25 mouse cellular contexts compared by ENCODE assay signal in genomic region chr2:143970841-143971240, GRCm38 (mm10). TPM values are rescaled to one million over a fixed set of nuclear protein-coding genes. Genes with fewer than 3 reads are reported as not detected.
DNase-seq lines count a peak whose midpoint lies in the region; ATAC-seq and TF ChIP-seq lines count a peak whose summit lies in the region.
"Had no signal": no experiment of that assay in that cellular context is flagged by ENCODE, and none has a peak within 500 bp of the region (broad histone marks: within the 10 kb centered on the region; RNA-seq: fewer than 3 reads in every experiment).

No protein-coding gene starts in this region.

- H3K27me3 ChIP-seq in forebrain, embryonic 11.5 days (ENCODE audit: control insufficient read depth, insufficient read depth, low read length), result no peaks in the 10 kb centered on the region
- no peaks in the 10 kb centered on the region for H3K27me3 ChIP-seq in forebrain, embryonic 15.5 days
- no peaks in the 10 kb centered on the region for H3K27me3 ChIP-seq in lung, embryonic 14.5 days (ENCODE audit: insufficient read depth, low read length)
- H3K27me3 ChIP-seq: CH12.LX; embryonic facial prominence, embryonic 12.5 days; forebrain, embryonic 12.5 days; Patski had no signal

- no peak for ATAC-seq in cerebellum, adult (ENCODE audit: insufficient number of reproducible peaks, low FRiP score, low TSS enrichment)
- ATAC-seq in forebrain, embryonic 11.5 days (replicated peaks; ENCODE audit: low FRiP score), result no peak
- ATAC-seq in forebrain, embryonic 15.5 days (replicated peaks), result no peak
- peak; percentile 26; the same call in 1 of the 2 replicates for ATAC-seq in lung, embryonic 14.5 days (ENCODE audit: insufficient read depth)
- ATAC-seq: activated CD4-positive, CD25-positive, alpha-beta regulatory T cell, adult 4 months; CD4-positive, CD25-positive, alpha-beta regulatory T cell, adult 4 months; forebrain, embryonic 14.5 days; forebrain, postnatal 0 days; Patski had no signal

- intact Hi-C loops in left cerebral cortex, postnatal 4 days (cut with DNase I), result loop anchor here (10.0 kb wide), 1 partner anchor 106 kb away; the partner anchor contains the start of gene Bfsp1

- no peak overlapping the region for H3K4me2 ChIP-seq in forebrain, embryonic 11.5 days (ENCODE audit: low read depth, low read length, severe bottlenecking)
- no peak overlapping the region for H3K4me2 ChIP-seq in forebrain, embryonic 15.5 days (replicated peaks)
- no peak overlapping the region for H3K4me2 ChIP-seq in lung, embryonic 14.5 days
- H3K4me2 ChIP-seq: embryonic facial prominence, embryonic 12.5 days; forebrain, embryonic 12.5 days had no signal

- no peaks in the 10 kb centered on the region for H3K36me3 ChIP-seq in forebrain, embryonic 11.5 days (ENCODE audit: control insufficient read depth, insufficient read depth, low read length)
- H3K36me3 ChIP-seq in forebrain, embryonic 15.5 days, result peaks cover 7% of the 10 kb centered on the region; the same call in 1 of the 2 replicates
- H3K36me3 ChIP-seq in lung, embryonic 14.5 days (ENCODE audit: insufficient read depth), result peaks cover 92% of the 10 kb centered on the region

- no peak overlapping the region for H3K4me3 ChIP-seq in forebrain, embryonic 11.5 days (ENCODE audit: low read depth, low read length)
- H3K4me3 ChIP-seq in forebrain, embryonic 15.5 days, result no peak overlapping the region
- H3K4me3 ChIP-seq in lung, embryonic 14.5 days (ENCODE audit: low read depth, low read length), result no peak overlapping the region
- H3K4me3 ChIP-seq: embryonic facial prominence, embryonic 10.5 days; embryonic facial prominence, embryonic 12.5 days; forebrain, embryonic 12.5 days had no signal

- peak; percentile 68 for DNase-seq in cerebellum, postnatal 10 days
- DNase-seq in forebrain, embryonic 11.5 days (ENCODE audit: low spot score), result peak; percentile 32
- peak; percentile 24 for DNase-seq in left cerebral cortex, postnatal 4 days
- no peak for DNase-seq in left cerebral cortex, adult 9 months (ENCODE audit: low spot score in 2 of 2)
- DNase-seq in lung, embryonic 14.5 days, result peak; percentile 13
- no peak for DNase-seq in lung, postnatal 4 days
- DNase-seq: adrenal gland, adult 8-10 months; adrenal gland, postnatal 14 days; adrenal gland, postnatal 36 days; B cell, adult 2 months; cerebellum, adult 11 months; cerebellum, adult 18-20 months; cerebellum, adult 8-10 months; forebrain, postnatal 0 days had no signal

- no peaks in the 10 kb centered on the region for H3K9me3 ChIP-seq in forebrain, embryonic 11.5 days (ENCODE audit: control insufficient read depth, low read length)
- no peaks in the 10 kb centered on the region for H3K9me3 ChIP-seq in forebrain, embryonic 15.5 days
- no peaks in the 10 kb centered on the region for H3K9me3 ChIP-seq in lung, embryonic 14.5 days (ENCODE audit: low read depth, low read length)
- H3K9me3 ChIP-seq: embryonic facial prominence, embryonic 10.5 days; embryonic facial prominence, embryonic 12.5 days; forebrain, embryonic 12.5 days; G1E had no signal

- no peak overlapping the region for H3K27ac ChIP-seq in forebrain, embryonic 11.5 days (ENCODE audit: low read depth, low read length)
- H3K27ac ChIP-seq in forebrain, embryonic 15.5 days (replicated peaks), result no peak overlapping the region
- H3K27ac ChIP-seq in lung, embryonic 14.5 days (ENCODE audit: low read depth), result no peak overlapping the region
- H3K27ac ChIP-seq: embryonic facial prominence, embryonic 10.5 days; embryonic facial prominence, embryonic 12.5 days; forebrain, embryonic 12.5 days had no signal

- TF ChIP-seq CTCF in lung, embryonic 14.5 days (IDR thresholded peaks at IDR 0.05; ENCODE audit: low read depth), result no peak

- H3K4me1 ChIP-seq in forebrain, embryonic 11.5 days (replicated peaks; ENCODE audit: control insufficient read depth, insufficient read depth, low read length), result no peaks in the 10 kb centered on the region
- no peaks in the 10 kb centered on the region for H3K4me1 ChIP-seq in forebrain, embryonic 15.5 days
- H3K4me1 ChIP-seq in lung, embryonic 14.5 days (ENCODE audit: insufficient read depth), result no peaks in the 10 kb centered on the region
- H3K4me1 ChIP-seq: embryonic facial prominence, embryonic 10.5 days; embryonic facial prominence, embryonic 12.5 days; forebrain, embryonic 12.5 days had no signal

- WGBS in forebrain, embryonic 11.5 days, result 97% methylated on average over 2 of the region's 2 CpGs
- WGBS in forebrain, embryonic 15.5 days, result 90% methylated on average over 2 of the region's 2 CpGs
- WGBS in lung, embryonic 14.5 days, result 80% methylated on average over 2 of the region's 2 CpGs

- no peak overlapping the region for H3K9ac ChIP-seq in forebrain, embryonic 11.5 days (ENCODE audit: low read length)
- no peak overlapping the region for H3K9ac ChIP-seq in forebrain, embryonic 15.5 days (replicated peaks)
- no peak overlapping the region for H3K9ac ChIP-seq in lung, embryonic 14.5 days
- H3K9ac ChIP-seq: embryonic facial prominence, embryonic 12.5 days; forebrain, embryonic 12.5 days; forebrain, postnatal 0 days had no signal

RNA-seq across cellular contexts. Expression of gene Rrbp1, which starts 40.2 kb away (rescaled TPM):
- 30.0 and 35.6 TPM in 2 replicates for polyA plus RNA-seq in forebrain, embryonic 11.5 days (2014; fragmentation: Nextera tagmentation; extraction: Ambion mirVana)
- 18.1 and 18.5 TPM in 2 replicates for polyA plus RNA-seq in forebrain, embryonic 15.5 days (2015; fragmentation: Nextera tagmentation; extraction: Ambion mirVana)
- total RNA-seq in left cerebral cortex, postnatal 4 days (2021), result 10 to 100 TPM; 82.5 to 83.9 TPM
- 88.8 and 91.8 TPM in 2 replicates for polyA plus RNA-seq in lung, embryonic 14.5 days (2014; fragmentation: Nextera tagmentation; extraction: Ambion mirVana)

RNA-seq across cellular contexts. Expression of gene Dstn, which starts 55.7 kb away (rescaled TPM):
- 364 and 369 TPM in 2 replicates for polyA plus RNA-seq in forebrain, embryonic 11.5 days (2014; fragmentation: Nextera tagmentation; extraction: Ambion mirVana)
- polyA plus RNA-seq in forebrain, embryonic 15.5 days (2015; fragmentation: Nextera tagmentation; extraction: Ambion mirVana), result 417 and 426 TPM in 2 replicates
- 100 to 1,000 TPM; 275 to 292 TPM for total RNA-seq in left cerebral cortex, postnatal 4 days (2021)
- 473 and 523 TPM in 2 replicates for polyA plus RNA-seq in lung, embryonic 14.5 days (2014; fragmentation: Nextera tagmentation; extraction: Ambion mirVana)

Comparison
In these comparisons a context has a peak if more than half of its experiments do, and no peak if none do; other contexts are left out.
1. DNase-seq: peak in cerebellum, postnatal 10 days (2 of 2), forebrain, embryonic 11.5 days (single experiment), left cerebral cortex, postnatal 4 days (single experiment) and lung, embryonic 14.5 days (single experiment); none in left cerebral cortex, adult 9 months (0 of 2) and lung, postnatal 4 days (0 of 2).